Mouse (Mus musculus) spleen, adult 12 weeks (tissue): ENCODE measurements around the gene Clca3a1.

ENCODE experiments used
- DNase-seq: peaks from one replicate; pipeline ENCODE4 v3.0.0; 2022; ENCODE audit warnings: low spot score

The Clca3a1 gene

GRCm38 (mm10) chr3:144679701-144680159 is 81.0 kb downstream of the Clca3a1 start:
- DNase-seq: no peak
